Mouse (Mus musculus): ENCODE measurements around the gene Pygo1.

DNA sequence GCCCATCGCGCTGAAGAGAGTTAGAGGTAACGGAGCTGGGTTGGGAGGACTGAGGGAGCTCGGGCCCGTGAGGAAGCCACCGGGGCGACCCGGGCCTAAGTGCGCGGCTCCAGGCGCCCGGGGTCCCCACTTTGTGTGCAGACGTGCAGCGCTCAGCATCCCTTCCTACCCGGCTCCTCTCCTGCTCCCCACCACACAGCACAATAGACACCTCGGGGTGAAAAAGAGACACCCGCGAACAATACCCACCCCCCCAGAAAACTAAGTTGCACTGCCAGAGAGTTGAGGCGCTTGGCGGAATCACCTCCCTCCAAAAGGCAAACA lies 452 bp downstream of the Pygo1 start:
- no peak for TF ChIP-seq POLR2A (IDR thresholded peaks at IDR 0.05; ENCODE audit: borderline replicate concordance, control insufficient read depth, low read depth, low read length)
- no peak for TF ChIP-seq CTCF (IDR thresholded peaks at IDR 0.05; ENCODE audit: control insufficient read depth, insufficient read depth, low read length)

Data from bone marrow, adult 2 months (tissue).